Mouse (Mus musculus) limb, embryonic 10.5 days (tissue): Measurements from ENCODE around the gene Sox5. TPM values are rescaled to one million over a fixed set of nuclear protein-coding genes. Genes with fewer than 3 reads are reported as not detected.

ENCODE experiments used
- DNase-seq: peaks from one replicate; pipeline ENCODE4 v3.0.0-alpha.2; 2017; ENCODE audit warnings: low spot score
- H3K27ac ChIP-seq: fragments of 300-500 bp; sonication (generic); 2 replicates; pipeline ENCODE4 v1.5.1; 2016; ENCODE audit warnings: mild to moderate bottlenecking
- H3K27me3 ChIP-seq: fragments of 300-500 bp; sonication (generic); 2 replicates; pipeline ENCODE4 v1.6.1; 2016; ENCODE audit warnings: low read depth, mild to moderate bottlenecking; ENCODE audit not compliant: poor library complexity, severe bottlenecking
- H3K36me3 ChIP-seq: fragments of 300-500 bp; sonication (generic); 2 replicates; pipeline ENCODE4 v1.6.1; 2016; ENCODE audit warnings: mild to moderate bottlenecking, moderate library complexity
- H3K4me1 ChIP-seq: fragments of 300-500 bp; sonication (generic); 2 replicates; pipeline ENCODE4 v1.6.1; 2016
- H3K4me3 ChIP-seq: fragments of 300-500 bp; sonication (generic); 2 replicates; pipeline ENCODE4 v1.5.1; 2016; ENCODE audit warnings: mild to moderate bottlenecking, moderate library complexity
- H3K9me3 ChIP-seq: fragments of 300-500 bp; sonication (generic); replicated peaks from 2 replicates; pipeline ENCODE4 v1.6.1; 2016; ENCODE audit warnings: mild to moderate bottlenecking
- WGBS: fragments of 180-500 bp; shearing (Covaris S2); methylation state at CpG from one replicate; pipeline ENCODE4 v1.1.7; 2016; 5-methylcytosine and 5-hydroxymethylcytosine counted together
- polyA plus RNA-seq: library from polyadenylated mRNA; unstranded; fragments of >200 nt; fragmentation: Nextera tagmentation; extraction: Ambion mirVana; gene quantifications from 2 replicates; pipeline ENCODE4 v1.2.1, GENCODE M21; 2016

The Sox5 gene
- polyA plus RNA-seq, 1 experiment from 2014 or later, result 60.8 TPM

DNA sequence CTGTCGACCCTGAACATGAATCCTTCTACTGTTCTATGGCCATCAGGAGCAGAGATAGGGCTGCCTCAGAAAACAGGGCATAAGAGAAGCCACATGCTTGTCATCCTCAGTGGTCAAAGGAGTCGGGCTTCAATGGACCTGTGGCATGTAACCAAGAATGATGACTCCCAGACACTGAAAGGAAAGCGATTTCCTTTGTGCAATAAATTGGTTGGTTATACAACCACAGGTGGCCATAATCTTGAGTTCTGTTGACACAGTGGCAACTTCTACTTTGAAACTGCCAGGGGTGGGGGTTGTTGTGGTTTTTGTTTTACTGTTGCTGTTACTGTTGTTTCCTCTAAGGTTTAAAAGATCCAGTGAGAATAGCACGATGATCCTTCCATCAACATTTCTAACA lies 512.1 kb downstream of the Sox5 start:
- Histone ChIP-seq H3K36me3 (no peaks in the 10 kb centered on the region), H3K4me3 (no peak overlapping the region), H3K4me1 (peaks cover 30% of the 10 kb centered on the region), H3K27ac (peak overlapping the region; percentile 21; the same call in 1 of the 2 replicates), H3K9me3 (no peaks in the 10 kb centered on the region), H3K27me3 (no peaks in the 10 kb centered on the region)
- 73% methylated on average over 4 of the region's 4 CpGs for WGBS
- DNase-seq, result no peak

DNA sequence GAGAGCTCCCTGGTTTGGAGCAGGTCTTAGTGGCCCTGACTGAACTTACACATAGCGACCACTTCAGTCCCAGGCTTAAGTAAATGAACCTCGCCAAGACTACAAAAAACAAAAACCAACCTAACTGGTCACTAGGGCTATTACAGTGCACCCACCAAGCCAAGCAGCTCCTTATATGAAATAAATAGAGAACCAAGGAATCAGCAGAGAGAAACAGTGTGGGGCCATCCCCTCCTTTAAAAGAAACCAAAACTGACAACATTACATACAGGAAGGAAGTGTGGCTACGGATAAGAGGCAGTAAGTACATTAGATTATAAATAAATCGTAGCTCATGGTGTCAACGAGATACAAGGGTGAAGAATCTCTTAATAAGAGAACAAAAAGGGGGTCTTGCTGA lies 516.0 kb downstream of the Sox5 start:
- no peaks in the 10 kb centered on the region for H3K9me3 ChIP-seq
- WGBS, result 89% methylated on average over 5 of the region's 5 CpGs
- peak overlapping the region; percentile 93 for H3K27ac ChIP-seq
- H3K27me3 ChIP-seq, result no peaks in the 10 kb centered on the region
- H3K36me3 ChIP-seq, result no peaks in the 10 kb centered on the region
- H3K4me3 ChIP-seq, result no peak overlapping the region
- no peak for DNase-seq
- H3K4me1 ChIP-seq, result peaks cover 36% of the 10 kb centered on the region

DNA sequence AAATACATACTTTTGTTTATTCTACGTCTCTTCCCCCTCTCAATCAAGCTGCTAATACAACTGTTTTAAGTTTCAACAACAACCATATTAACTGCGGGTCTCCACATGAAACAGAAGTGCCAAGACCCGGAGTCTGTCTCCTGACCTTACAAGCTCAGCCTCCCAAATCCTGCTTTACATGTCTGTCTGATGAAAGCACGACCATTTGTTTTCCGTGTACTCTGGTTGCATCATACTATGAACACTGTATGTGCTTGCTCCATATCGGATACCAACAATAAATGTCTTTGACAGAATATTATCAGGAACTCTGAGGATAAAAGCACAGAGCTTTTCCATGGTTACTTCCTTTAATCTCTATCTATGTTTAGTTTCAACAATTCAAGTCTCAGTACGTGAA lies 516.8 kb downstream of the Sox5 start:
- no peaks in the 10 kb centered on the region for H3K36me3 ChIP-seq
- H3K4me1 ChIP-seq, result peaks cover 36% of the 10 kb centered on the region
- no peaks in the 10 kb centered on the region for H3K9me3 ChIP-seq
- DNase-seq, result no peak
- H3K4me3 ChIP-seq, result 0 out of 2 replicates have a peak overlapping the region, but pooled peaks have one; percentile 15
- 64% methylated on average over 7 of the region's 7 CpGs for WGBS
- H3K27ac ChIP-seq, result peak overlapping the region; percentile 93
- no peaks in the 10 kb centered on the region for H3K27me3 ChIP-seq

DNA sequence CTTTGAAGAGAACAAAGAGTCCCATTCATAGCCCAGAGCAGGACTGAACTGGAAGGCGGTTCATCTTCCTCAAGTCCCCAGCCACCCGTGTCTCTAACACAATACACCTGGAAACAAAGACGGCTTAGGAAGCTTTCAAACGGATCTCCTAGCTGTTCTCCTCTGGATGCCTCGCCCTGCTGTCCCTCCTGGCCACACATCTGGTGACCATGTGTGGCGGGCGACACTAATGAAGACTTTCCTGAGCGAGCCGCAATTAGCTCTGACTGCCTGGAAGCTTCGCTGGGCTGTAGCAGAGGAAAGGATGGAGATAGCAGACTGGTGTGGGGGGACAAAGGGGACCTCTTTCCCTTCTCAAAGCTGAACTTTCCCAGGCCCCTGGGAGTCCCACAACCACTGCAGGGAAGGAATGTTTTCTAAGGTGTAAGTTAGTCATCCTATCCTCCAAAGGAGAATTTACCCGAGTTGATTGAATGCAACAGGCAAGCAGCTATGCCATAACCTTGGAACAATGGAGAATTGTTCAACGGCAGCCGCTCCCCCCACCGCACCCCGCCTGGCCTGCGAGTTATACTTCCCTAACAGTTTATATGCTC lies 517.4 kb downstream of the Sox5 start:
- Histone ChIP-seq H3K27ac (peak overlapping the region; percentile 93), H3K27me3 (no peaks in the 10 kb centered on the region), H3K4me3 (peak overlapping the region; percentile 15; the same call in 1 of the 2 replicates), H3K4me1 (peaks cover 31% of the 10 kb centered on the region), H3K36me3 (no peaks in the 10 kb centered on the region), H3K9me3 (no peaks in the 10 kb centered on the region)
- DNase-seq, result peak; percentile 87
- 27% methylated on average over 16 of the region's 16 CpGs for WGBS

DNA sequence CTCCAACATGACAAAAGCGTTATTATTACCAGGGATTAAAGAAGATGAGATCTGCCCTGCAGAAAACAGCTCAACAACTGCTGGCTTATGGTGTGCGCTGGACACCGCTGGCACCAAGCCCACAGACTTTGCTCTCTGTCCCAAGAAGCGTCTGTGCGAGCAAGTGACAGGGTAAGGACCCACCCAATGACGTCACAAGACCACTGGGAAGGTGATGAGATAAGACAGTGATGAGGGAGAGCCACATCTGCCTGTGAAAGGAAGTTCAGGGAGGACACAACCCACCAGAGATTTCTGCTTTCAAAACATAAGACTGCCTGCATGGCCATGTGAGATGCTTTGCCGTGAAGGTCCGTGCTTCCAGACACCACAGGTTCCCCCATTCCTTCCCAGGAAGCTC lies 525.3 kb downstream of the Sox5 start:
- WGBS, result 91% methylated on average over 8 of the region's 8 CpGs
- DNase-seq, result no peak
- H3K36me3 ChIP-seq, result no peaks in the 10 kb centered on the region
- H3K27ac ChIP-seq, result peak overlapping the region; percentile 19; the same call in 1 of the 2 replicates
- H3K9me3 ChIP-seq, result no peaks in the 10 kb centered on the region
- H3K4me1 ChIP-seq, result peaks cover 26% of the 10 kb centered on the region
- no peak overlapping the region for H3K4me3 ChIP-seq
- no peaks in the 10 kb centered on the region for H3K27me3 ChIP-seq

DNA sequence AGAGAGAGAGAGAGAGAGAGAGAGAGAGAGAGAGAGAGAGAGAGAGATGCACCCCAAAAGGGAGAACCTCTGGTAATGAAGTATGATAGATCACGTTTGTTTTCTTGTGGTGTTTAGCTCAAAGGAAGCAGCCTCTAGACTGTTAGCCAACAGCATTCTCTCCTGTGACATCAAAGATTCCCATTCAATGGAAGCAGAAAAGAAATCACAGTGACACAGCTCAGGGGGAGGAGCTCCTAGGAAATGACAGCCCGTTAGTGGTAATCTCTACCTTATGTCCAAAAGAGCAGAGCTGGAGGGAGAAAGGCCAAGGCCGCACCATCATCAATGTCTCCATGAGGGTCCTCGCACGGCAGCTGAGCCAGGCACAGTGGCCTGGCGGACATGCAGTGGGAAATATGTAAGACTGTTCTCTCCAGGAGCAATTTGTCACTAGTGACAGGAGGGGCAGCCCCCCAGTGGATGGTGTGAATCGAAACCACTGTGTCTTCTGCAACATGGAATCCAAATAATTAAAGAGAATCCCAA lies 529.5 kb downstream of the Sox5 start:
- Histone ChIP-seq H3K27me3 (no peaks in the 10 kb centered on the region), H3K36me3 (no peaks in the 10 kb centered on the region), H3K27ac (no peak overlapping the region), H3K4me3 (no peak overlapping the region), H3K9me3 (no peaks in the 10 kb centered on the region), H3K4me1 (peaks cover 38% of the 10 kb centered on the region)
- DNase-seq, result no peak
- WGBS, result 64% methylated on average over 7 of the region's 7 CpGs

DNA sequence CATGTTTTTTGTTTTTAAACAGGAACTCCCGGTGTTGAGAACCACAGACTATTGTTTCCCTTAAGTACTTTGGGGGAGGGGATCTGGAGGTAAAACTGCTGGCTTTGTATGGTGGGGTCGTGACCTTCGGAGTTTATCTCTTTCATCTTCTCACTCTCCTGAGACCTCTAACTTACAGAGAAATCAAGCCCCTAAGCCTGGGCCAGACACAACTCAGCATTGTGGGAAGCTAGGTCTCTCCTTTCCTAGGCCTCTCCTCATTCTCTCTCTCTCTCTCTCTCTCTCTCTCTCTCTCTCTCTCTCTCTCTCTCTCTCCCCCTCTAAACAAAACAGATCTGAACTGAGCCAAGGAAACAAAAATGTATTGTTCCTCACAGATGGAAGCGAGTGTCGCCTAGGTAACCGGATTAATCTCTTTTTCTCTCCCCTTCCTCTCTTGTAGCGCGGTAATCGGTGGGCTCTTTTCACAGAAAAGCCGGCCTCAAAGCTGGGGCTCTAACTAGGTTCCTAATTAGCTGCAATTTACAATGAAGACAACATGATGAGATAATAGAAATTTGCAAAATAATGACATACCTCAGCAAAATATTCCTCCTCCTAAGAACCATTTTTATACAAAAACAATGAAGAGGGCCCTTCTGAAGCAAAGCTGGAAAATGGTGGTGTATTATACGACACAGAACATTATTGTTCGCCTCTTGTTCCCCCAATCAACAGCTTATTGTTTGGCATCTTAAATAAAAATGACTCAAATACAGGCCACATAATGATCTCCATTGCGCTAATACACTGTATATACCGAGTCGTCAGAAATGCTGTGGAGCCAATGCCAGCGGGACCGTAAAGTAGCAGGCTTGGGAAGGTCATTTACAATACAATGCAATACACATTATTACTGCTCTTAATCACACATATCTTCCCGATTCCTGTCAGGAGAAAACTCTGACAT lies 530.3 kb downstream of the Sox5 start:
- no peak overlapping the region for H3K4me3 ChIP-seq
- 45% methylated on average over 18 of the region's 18 CpGs for WGBS
- DNase-seq, result no peak
- H3K4me1 ChIP-seq, result peaks cover 35% of the 10 kb centered on the region
- no peaks in the 10 kb centered on the region for H3K36me3 ChIP-seq
- no peaks in the 10 kb centered on the region for H3K9me3 ChIP-seq
- peak overlapping the region; percentile 81 for H3K27ac ChIP-seq
- no peaks in the 10 kb centered on the region for H3K27me3 ChIP-seq

DNA sequence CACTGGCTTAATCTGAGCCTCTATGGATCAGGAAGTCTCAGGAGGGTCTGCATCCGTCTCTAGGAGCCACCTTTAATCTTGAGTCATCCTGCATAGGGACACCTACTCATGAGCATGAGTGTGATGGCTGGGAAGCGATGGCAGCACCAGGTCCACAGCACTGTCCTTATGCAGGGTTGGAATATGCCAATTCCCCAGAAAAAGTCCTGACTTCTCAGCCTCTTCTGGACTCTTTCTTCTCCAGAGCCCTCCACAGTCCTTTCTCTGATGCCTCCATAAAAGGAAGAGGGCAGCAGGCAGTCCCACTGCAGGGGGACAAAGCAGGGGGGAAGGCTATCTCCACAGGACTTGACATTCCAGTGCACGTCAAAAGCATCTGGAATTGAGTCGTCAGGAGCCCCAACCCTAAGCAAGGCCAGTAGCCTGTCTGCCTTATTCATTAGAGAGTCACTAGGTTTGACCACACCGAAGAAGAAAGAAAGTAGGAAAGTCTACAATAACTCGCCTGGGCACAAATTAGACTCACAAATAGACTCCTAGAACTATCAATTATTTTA lies 531.1 kb downstream of the Sox5 start:
- Histone ChIP-seq H3K4me3 (no peak overlapping the region), H3K4me1 (peaks cover 27% of the 10 kb centered on the region), H3K27me3 (no peaks in the 10 kb centered on the region), H3K36me3 (no peaks in the 10 kb centered on the region), H3K9me3 (no peaks in the 10 kb centered on the region), H3K27ac (peak overlapping the region; percentile 81)
- DNase-seq, result no peak
- 35% methylated on average over 6 of the region's 6 CpGs for WGBS

DNA sequence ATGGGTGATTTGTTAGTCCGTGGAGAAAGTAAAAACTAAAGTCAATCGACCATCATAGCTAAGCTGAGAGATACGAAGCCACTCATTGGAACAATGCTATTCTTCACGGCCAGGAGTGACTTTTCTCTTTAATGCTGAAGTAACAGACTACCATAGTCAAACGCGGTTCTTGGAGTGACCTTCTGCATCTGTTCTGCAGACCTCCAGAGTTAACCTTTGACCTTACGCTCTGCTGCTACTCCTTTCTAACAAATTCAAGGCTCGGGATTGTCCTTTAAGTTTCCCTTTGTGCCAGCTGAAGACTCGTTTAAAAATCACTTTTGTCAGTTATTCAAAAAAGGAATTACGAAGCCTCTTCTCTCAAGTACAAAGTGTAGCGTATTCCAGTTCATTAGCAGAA lies 545.2 kb downstream of the Sox5 start:
- no peak overlapping the region for H3K4me3 ChIP-seq

DNA sequence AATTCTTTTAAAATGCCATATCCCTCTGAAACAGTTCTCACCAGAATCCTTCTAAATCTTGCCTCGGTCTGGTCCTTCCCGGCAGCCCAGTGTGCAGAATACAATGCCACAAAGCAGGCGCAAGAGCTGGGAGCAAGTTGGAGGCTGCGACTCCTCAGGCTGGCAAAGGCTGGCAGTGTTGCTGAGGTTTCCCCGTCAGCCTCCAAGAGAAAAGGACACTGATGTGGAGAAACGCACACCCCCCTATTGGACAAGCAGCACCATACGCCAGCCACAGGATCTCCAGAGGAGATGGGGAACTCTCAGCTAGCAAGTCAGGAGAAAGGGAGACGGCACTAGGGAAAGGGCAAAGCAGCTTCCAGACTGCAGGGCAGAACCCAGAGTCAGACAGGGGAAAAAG lies 577.8 kb downstream of the Sox5 start:
- no peaks in the 10 kb centered on the region for H3K9me3 ChIP-seq
- H3K27me3 ChIP-seq, result no peaks in the 10 kb centered on the region
- H3K36me3 ChIP-seq, result no peaks in the 10 kb centered on the region
- H3K4me1 ChIP-seq, result peaks cover 52% of the 10 kb centered on the region
- no peak overlapping the region for H3K4me3 ChIP-seq
- 41% methylated on average over 8 of the region's 8 CpGs for WGBS
- DNase-seq, result no peak
- no peak overlapping the region for H3K27ac ChIP-seq

More for the DNA sequence above, 545.2 kb downstream of the Sox5 start:
- WGBS, result 53% methylated on average over 11 of the region's 11 CpGs
- peaks cover 10% of the 10 kb centered on the region for H3K4me1 ChIP-seq
- no peaks in the 10 kb centered on the region for H3K36me3 ChIP-seq
- no peaks in the 10 kb centered on the region for H3K9me3 ChIP-seq
- H3K27ac ChIP-seq, result no peak overlapping the region
- H3K27me3 ChIP-seq, result no peaks in the 10 kb centered on the region
- DNase-seq, result no peak

DNA sequence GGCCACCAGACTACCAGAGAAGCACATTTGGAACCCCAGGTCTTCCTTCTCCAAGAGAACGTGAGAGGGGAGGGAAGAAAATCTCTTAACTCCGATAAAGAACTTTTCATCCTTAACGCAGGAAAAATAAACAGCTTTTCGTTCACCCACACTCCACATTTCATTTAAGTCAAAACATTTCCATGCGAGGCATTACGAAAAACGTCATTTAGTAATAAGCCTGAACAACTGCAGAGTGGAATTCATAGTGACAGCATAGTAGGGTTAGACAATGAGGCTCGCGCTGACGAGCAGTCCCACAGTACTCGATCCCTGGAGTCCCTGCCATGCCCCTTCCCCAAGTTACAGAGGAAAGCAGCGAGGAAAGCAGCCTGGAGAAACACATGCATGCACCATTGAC lies 578.8 kb downstream of the Sox5 start:
- no peak for DNase-seq
- H3K4me3 ChIP-seq, result peak overlapping the region; percentile 10; the same call in 1 of the 2 replicates
- no peaks in the 10 kb centered on the region for H3K36me3 ChIP-seq
- 58% methylated on average over 12 of the region's 12 CpGs for WGBS
- H3K27me3 ChIP-seq, result no peaks in the 10 kb centered on the region
- peaks cover 50% of the 10 kb centered on the region for H3K4me1 ChIP-seq
- no peaks in the 10 kb centered on the region for H3K9me3 ChIP-seq
- no peak overlapping the region for H3K27ac ChIP-seq

DNA sequence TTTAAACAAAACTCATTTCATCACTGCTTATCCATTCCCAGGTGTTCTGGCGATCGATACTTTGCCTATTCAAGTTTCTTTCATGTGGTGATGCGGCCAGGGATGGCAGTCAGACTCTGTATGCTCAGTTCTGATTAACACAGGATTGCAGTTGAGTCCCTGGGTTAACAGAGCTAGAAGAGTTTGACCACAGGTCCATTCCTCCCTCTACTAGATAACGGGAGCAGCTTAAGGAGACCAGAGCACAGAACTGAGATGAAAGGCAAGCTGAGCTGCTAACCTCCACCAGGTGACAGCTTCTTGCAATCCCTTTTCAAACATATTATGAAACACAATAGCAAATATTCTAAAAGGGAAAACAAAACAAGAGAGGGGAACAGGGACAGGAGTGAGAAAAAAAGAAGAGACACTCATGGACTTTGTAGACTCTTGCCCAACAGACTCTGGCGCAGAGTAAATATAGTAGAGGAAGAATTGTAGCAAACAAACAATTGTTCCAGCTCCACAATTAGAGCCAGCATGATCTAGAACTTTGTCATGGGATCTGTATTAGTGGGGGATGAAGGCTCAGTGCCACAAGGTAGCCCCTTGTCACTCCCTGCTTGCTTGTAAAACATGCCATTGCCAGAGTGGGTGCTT lies 580.3 kb downstream of the Sox5 start:
- WGBS, result 87% methylated on average over 5 of the region's 5 CpGs
- Histone ChIP-seq H3K36me3 (no peaks in the 10 kb centered on the region), H3K27ac (no peak overlapping the region), H3K9me3 (no peaks in the 10 kb centered on the region), H3K4me3 (no peak overlapping the region), H3K27me3 (no peaks in the 10 kb centered on the region), H3K4me1 (peaks cover 42% of the 10 kb centered on the region)
- no peak for DNase-seq
